Mouse (Mus musculus) heart, embryonic 13.5 days (tissue): ENCODE results near the gene Cyp4f14. TPM values are rescaled to one million over a fixed set of nuclear protein-coding genes. Genes with fewer than 3 reads are reported as not detected.

Experiments used
- ATAC-seq: fragments of 200-750 bp; cut with Nextera tagmentation; 2 replicates; pipeline ENCODE4 v1.8.0; 2017; ENCODE audit warnings: moderate TSS enrichment; ENCODE audit not compliant: insufficient number of reproducible peaks, low FRiP score, low TSS enrichment; ENCODE audit errors: extremely low read depth
- H3K27ac ChIP-seq: fragments of 300-500 bp; sonication (generic); replicated peaks from 2 replicates; pipeline ENCODE4 v1.5.1; 2015; ENCODE audit warnings: moderate library complexity, mild to moderate bottlenecking, inconsistent platforms
- H3K27me3 ChIP-seq: fragments of 300-500 bp; sonication (generic); replicated peaks from 2 replicates; pipeline ENCODE4 v1.6.1; 2015; ENCODE audit warnings: mild to moderate bottlenecking, inconsistent platforms
- H3K36me3 ChIP-seq: fragments of 300-500 bp; sonication (generic); 2 replicates; pipeline ENCODE4 v1.6.1; 2015; ENCODE audit warnings: mild to moderate bottlenecking, inconsistent platforms
- H3K4me1 ChIP-seq: fragments of 300-500 bp; sonication (generic); 2 replicates; pipeline ENCODE4 v1.6.1; 2015; ENCODE audit warnings: inconsistent platforms
- H3K4me2 ChIP-seq: fragments of 300-500 bp; sonication (generic); 2 replicates; pipeline ENCODE4 v1.6.1; 2015; ENCODE audit warnings: inconsistent platforms, mild to moderate bottlenecking, moderate library complexity
- H3K4me3 ChIP-seq: fragments of 300-500 bp; sonication (generic); 2 replicates; pipeline ENCODE4 v1.5.1; 2015; ENCODE audit warnings: moderate library complexity, mild to moderate bottlenecking, inconsistent platforms
- H3K9ac ChIP-seq: fragments of 300-500 bp; sonication (generic); 2 replicates; pipeline ENCODE4 v1.6.1; 2015; ENCODE audit warnings: inconsistent platforms, mild to moderate bottlenecking, moderate library complexity
- H3K9me3 ChIP-seq: fragments of 300-500 bp; sonication (generic); 2 replicates; pipeline ENCODE4 v1.6.1; 2016; ENCODE audit warnings: inconsistent platforms
- WGBS: fragments of 180-500 bp; shearing (Covaris S2); methylation state at CpG from one replicate; pipeline ENCODE4 v1.1.7; 2015; ENCODE audit warnings: mixed read lengths; 5-methylcytosine and 5-hydroxymethylcytosine counted together
- polyA plus RNA-seq: library from polyadenylated mRNA; unstranded; fragments of >200 nt; fragmentation: Nextera tagmentation; extraction: Ambion mirVana; gene quantifications from 2 replicates; pipeline ENCODE4 v1.2.1, GENCODE M21; 2015

Gene Cyp4f14
- polyA plus RNA-seq, 1 experiment from 2014 or later: not detected

- H3K4me2 ChIP-seq: no peak overlapping the region
- no peaks in the 10 kb centered on the region for H3K9me3 ChIP-seq
- H3K4me1 ChIP-seq: 0 out of 2 replicates have a peak, but pooled peaks cover 3% of the 10 kb centered on the region
- 76% methylated on average over 5 of the region's 5 CpGs for WGBS
- H3K27ac ChIP-seq: no peak overlapping the region
- H3K9ac ChIP-seq: no peak overlapping the region
- no peak for ATAC-seq
- no peaks in the 10 kb centered on the region for H3K36me3 ChIP-seq
- no peak overlapping the region for H3K4me3 ChIP-seq
- H3K27me3 ChIP-seq: peaks cover 17% of the 10 kb centered on the region
Measured at GRCm38 (mm10) chr17:32927803-32928202, 10.7 kb upstream of the Cyp4f14 start.

GRCm38 (mm10) chr17:32924658-32925312, 7.6 kb upstream of the Cyp4f14 start:
- peak; percentile 69; the same call in 1 of the 2 replicates for ATAC-seq
- WGBS: 13% methylated on average over 32 of the region's 32 CpGs
- H3K9me3 ChIP-seq: peaks cover 14% of the 10 kb centered on the region; the same call in 1 of the 2 replicates
- H3K36me3 ChIP-seq: no peaks in the 10 kb centered on the region
- H3K27ac ChIP-seq: no peak overlapping the region; the same call in 1 of the 2 replicates
- H3K4me2 ChIP-seq: peak overlapping the region; percentile 82
- peak overlapping the region; percentile 61 for H3K4me3 ChIP-seq
- 0 out of 2 replicates have a peak, but pooled peaks cover 3% of the 10 kb centered on the region for H3K4me1 ChIP-seq
- H3K9ac ChIP-seq: peak overlapping the region; percentile 81
- peaks cover 21% of the 10 kb centered on the region for H3K27me3 ChIP-seq

- WGBS: 91% methylated on average over 1 of the region's 1 CpGs
- H3K4me2 ChIP-seq: no peak overlapping the region
- no peak for ATAC-seq
- 0 out of 2 replicates have a peak, but pooled peaks cover 3% of the 10 kb centered on the region for H3K4me1 ChIP-seq
- peaks cover 19% of the 10 kb centered on the region for H3K27me3 ChIP-seq
- H3K9me3 ChIP-seq: peaks cover 14% of the 10 kb centered on the region; the same call in 1 of the 2 replicates
- no peak overlapping the region for H3K9ac ChIP-seq
- no peaks in the 10 kb centered on the region for H3K36me3 ChIP-seq
- H3K4me3 ChIP-seq: no peak overlapping the region
- no peak overlapping the region for H3K27ac ChIP-seq
Measured at GRCm38 (mm10) chr17:32923681-32924080, 6.5 kb upstream of the Cyp4f14 start.

- H3K27me3 ChIP-seq: peaks cover 30% of the 10 kb centered on the region
- no peak for ATAC-seq
- WGBS: 55% methylated on average over 2 of the region's 2 CpGs
- H3K4me2 ChIP-seq: no peak overlapping the region
- H3K4me1 ChIP-seq: no peaks in the 10 kb centered on the region
- H3K4me3 ChIP-seq: no peak overlapping the region
- H3K9me3 ChIP-seq: peaks cover 14% of the 10 kb centered on the region; the same call in 1 of the 2 replicates
- no peak overlapping the region for H3K9ac ChIP-seq
- no peaks in the 10 kb centered on the region for H3K36me3 ChIP-seq
- H3K27ac ChIP-seq: no peak overlapping the region
Measured at GRCm38 (mm10) chr17:32919123-32919522, 2.0 kb upstream of the Cyp4f14 start.

- no peak for ATAC-seq
- Histone ChIP-seq H3K9me3 (peaks cover 6% of the 10 kb centered on the region; the same call in 1 of the 2 replicates), H3K36me3 (no peaks in the 10 kb centered on the region), H3K27me3 (peaks cover 47% of the 10 kb centered on the region), H3K4me3 (no peak overlapping the region), H3K4me2 (no peak overlapping the region), H3K9ac (no peak overlapping the region), H3K4me1 (no peaks in the 10 kb centered on the region), H3K27ac (no peak overlapping the region)
- WGBS: 76% methylated on average over 1 of the region's 1 CpGs
Measured at GRCm38 (mm10) chr17:32916075-32916474, 1.1 kb downstream of the Cyp4f14 start.

- no peak for ATAC-seq
- Histone ChIP-seq H3K9me3 (no peaks in the 10 kb centered on the region), H3K4me3 (no peak overlapping the region), H3K4me2 (no peak overlapping the region), H3K36me3 (no peaks in the 10 kb centered on the region), H3K27ac (no peak overlapping the region), H3K27me3 (peaks cover 30% of the 10 kb centered on the region), H3K4me1 (no peaks in the 10 kb centered on the region), H3K9ac (no peak overlapping the region)
- WGBS: 72% methylated on average over 10 of the region's 10 CpGs
Measured at GRCm38 (mm10) chr17:32906172-32906571, 11.0 kb downstream of the Cyp4f14 start.

- Histone ChIP-seq H3K36me3 (no peaks in the 10 kb centered on the region), H3K4me1 (no peaks in the 10 kb centered on the region), H3K27ac (no peak overlapping the region), H3K9ac (0 out of 2 replicates have a peak overlapping the region, but pooled peaks have one; percentile 19), H3K4me3 (peak overlapping the region; percentile 20; the same call in 1 of the 2 replicates), H3K9me3 (no peaks in the 10 kb centered on the region), H3K27me3 (peaks cover 29% of the 10 kb centered on the region), H3K4me2 (peak overlapping the region; percentile 56)
- ATAC-seq: no peak
- WGBS: 13% methylated on average over 19 of the region's 19 CpGs
Measured at GRCm38 (mm10) chr17:32905239-32905638, 11.9 kb downstream of the Cyp4f14 start.

- H3K9me3 ChIP-seq: no peaks in the 10 kb centered on the region
- 55% methylated on average over 2 of the region's 2 CpGs for WGBS
- no peak for ATAC-seq
Measured at GRCm38 (mm10) chr17:32904414-32904813, 12.7 kb downstream of the Cyp4f14 start.

GRCm38 (mm10) chr17:32901751-32902525, 15.2 kb downstream of the Cyp4f14 start:
- H3K36me3 ChIP-seq: no peaks in the 10 kb centered on the region
- no peak for ATAC-seq
- H3K4me2 ChIP-seq: no peak overlapping the region
- no peaks in the 10 kb centered on the region for H3K9me3 ChIP-seq
- H3K27ac ChIP-seq: no peak overlapping the region
- no peaks in the 10 kb centered on the region for H3K4me1 ChIP-seq
- H3K9ac ChIP-seq: no peak overlapping the region
- H3K27me3 ChIP-seq: peaks cover 14% of the 10 kb centered on the region
- 39% methylated on average over 1 of the region's 1 CpGs for WGBS
- no peak overlapping the region for H3K4me3 ChIP-seq

More at GRCm38 (mm10) chr17:32904414-32904813, 12.7 kb downstream of the Cyp4f14 start:
- peaks cover 29% of the 10 kb centered on the region for H3K27me3 ChIP-seq
- H3K4me1 ChIP-seq: no peaks in the 10 kb centered on the region
- no peak overlapping the region for H3K9ac ChIP-seq
- no peak overlapping the region for H3K4me3 ChIP-seq
- H3K27ac ChIP-seq: no peak overlapping the region
- no peak overlapping the region for H3K4me2 ChIP-seq
- no peaks in the 10 kb centered on the region for H3K36me3 ChIP-seq

GRCm38 (mm10) chr17:32895421-32895820, 21.7 kb downstream of the Cyp4f14 start:
- no peak overlapping the region for H3K27ac ChIP-seq
- peaks cover 5% of the 10 kb centered on the region for H3K4me1 ChIP-seq
- WGBS: 90% methylated on average over 4 of the region's 4 CpGs
- H3K4me3 ChIP-seq: no peak overlapping the region
- H3K27me3 ChIP-seq: 0 out of 2 replicates have a peak, but pooled peaks cover 5% of the 10 kb centered on the region
- H3K9me3 ChIP-seq: no peaks in the 10 kb centered on the region
- no peak overlapping the region for H3K9ac ChIP-seq
- H3K36me3 ChIP-seq: no peaks in the 10 kb centered on the region
- ATAC-seq: no peak
- no peak overlapping the region for H3K4me2 ChIP-seq

- Histone ChIP-seq H3K36me3 (no peaks in the 10 kb centered on the region), H3K9me3 (no peaks in the 10 kb centered on the region), H3K27me3 (0 out of 2 replicates have a peak, but pooled peaks cover 5% of the 10 kb centered on the region), H3K4me3 (no peak overlapping the region), H3K4me2 (no peak overlapping the region), H3K9ac (no peak overlapping the region), H3K4me1 (peaks cover 10% of the 10 kb centered on the region), H3K27ac (no peak overlapping the region)
- WGBS: 74% methylated on average over 3 of the region's 3 CpGs
- ATAC-seq: no peak
Measured at GRCm38 (mm10) chr17:32893901-32894300, 23.2 kb downstream of the Cyp4f14 start.
